Mouse (Mus musculus) bone marrow, adult 2 months (tissue): ENCODE results near the gene Glis3.

ENCODE experiments used
- CTCF ChIP-seq: fragments of 200-500 bp; IDR thresholded peaks from 2 replicates; pipeline ENCODE4 v1.5.1; 2011; ENCODE audit warnings: low read length, control low read depth; ENCODE audit not compliant: control insufficient read depth, insufficient read depth
- POLR2A ChIP-seq: fragments of 200-500 bp; IDR thresholded peaks from 2 replicates; pipeline ENCODE4 v1.6.1; 2011; ENCODE audit warnings: low read depth, mild to moderate bottlenecking, control low read depth, low read length, borderline replicate concordance; ENCODE audit not compliant: control insufficient read depth

- TF ChIP-seq CTCF, result no peak
- TF ChIP-seq POLR2A, result no peak
These were observed 379.7 kb downstream of the Glis3 start for GRCm38 (mm10) chr19:28300226-28300625.
